16 mouse cellular contexts compared by ENCODE assay signal in genomic region chr4:129106073-129106472, GRCm38 (mm10). TPM values are rescaled to one million over a fixed set of nuclear protein-coding genes. Genes with fewer than 3 reads are reported as not detected.
DNase-seq lines count a peak whose midpoint lies in the region; ATAC-seq and TF ChIP-seq lines count a peak whose summit lies in the region.
"Had no signal": no experiment of that assay in that cellular context is flagged by ENCODE, and none has a peak within 500 bp of the region (broad histone marks: within the 10 kb centered on the region; RNA-seq: fewer than 3 reads in every experiment).

No protein-coding gene starts in this region.

- intact Hi-C loops in gastrocnemius, adult 2 months (cut with DNase I) = no loop called here

- TF ChIP-seq EP300 in ES-Bruce4 (IDR thresholded peaks at IDR 0.05; ENCODE audit: insufficient read depth, low read depth, low read length) = peak; percentile 7; the same call in 1 of the 2 replicates

- ATAC-seq in kidney, embryonic 14.5 days (ENCODE audit: low FRiP score, low TSS enrichment) = no peak
- ATAC-seq in embryonic facial prominence, embryonic 14.5 days (ENCODE audit: low read depth) = no peak
- ATAC-seq in limb, embryonic 15.5 days (ENCODE audit: insufficient number of reproducible peaks, low FRiP score, low TSS enrichment, low read depth) = no peak
- ATAC-seq: hindbrain, postnatal 0 days had no signal

- TF ChIP-seq CTCF in ES-Bruce4 (IDR thresholded peaks at IDR 0.05; ENCODE audit: low read depth, low read length) = no peak
- TF ChIP-seq CTCF in gastrocnemius, adult 2 months (IDR thresholded peaks at IDR 0.05) = no peak

- 25% methylated on average over 9 of the region's 9 CpGs for WGBS in kidney, embryonic 14.5 days
- 11% methylated on average over 9 of the region's 9 CpGs for WGBS in embryonic facial prominence, embryonic 14.5 days
- 25% methylated on average over 9 of the region's 9 CpGs for WGBS in limb, embryonic 15.5 days

- H3K36me3 ChIP-seq in kidney, embryonic 14.5 days (ENCODE audit: control insufficient read depth, insufficient read depth, low read length) = no peaks in the 10 kb centered on the region
- H3K36me3 ChIP-seq in ES-Bruce4 (ENCODE audit: control insufficient read depth, insufficient read depth, low read length, poor library complexity, severe bottlenecking) = no peaks in the 10 kb centered on the region
- no peaks in the 10 kb centered on the region for H3K36me3 ChIP-seq in embryonic facial prominence, embryonic 14.5 days (ENCODE audit: control insufficient read depth, insufficient read depth, low read length)
- H3K36me3 ChIP-seq in limb, embryonic 15.5 days = no peaks in the 10 kb centered on the region
- H3K36me3 ChIP-seq: liver, embryonic 12.5 days had no signal

- no peaks in the 10 kb centered on the region for H3K9me3 ChIP-seq in kidney, embryonic 14.5 days (ENCODE audit: control insufficient read depth, low read length)
- H3K9me3 ChIP-seq in ES-Bruce4 (replicated peaks; ENCODE audit: control insufficient read depth, insufficient read depth, low read length, poor library complexity, severe bottlenecking) = no peaks in the 10 kb centered on the region
- no peaks in the 10 kb centered on the region for H3K9me3 ChIP-seq in embryonic facial prominence, embryonic 14.5 days (ENCODE audit: control insufficient read depth, low read length)
- no peaks in the 10 kb centered on the region for H3K9me3 ChIP-seq in limb, embryonic 15.5 days
- H3K9me3 ChIP-seq: liver, embryonic 12.5 days had no signal

- peaks cover 26% of the 10 kb centered on the region for H3K27me3 ChIP-seq in kidney, embryonic 14.5 days (ENCODE audit: control insufficient read depth, insufficient read depth, low read length)
- H3K27me3 ChIP-seq in ES-Bruce4 (ENCODE audit: control insufficient read depth, insufficient read depth, low read length, poor library complexity, severe bottlenecking) = no peaks in the 10 kb centered on the region
- peaks cover 32% of the 10 kb centered on the region for H3K27me3 ChIP-seq in embryonic facial prominence, embryonic 14.5 days (replicated peaks; ENCODE audit: control insufficient read depth, insufficient read depth, low read length)
- peaks cover 37% of the 10 kb centered on the region for H3K27me3 ChIP-seq in limb, embryonic 15.5 days

- peak overlapping the region; percentile 32; the same call in 1 of the 2 replicates for H3K4me3 ChIP-seq in kidney, embryonic 14.5 days (ENCODE audit: low read length)
- H3K4me3 ChIP-seq in ES-Bruce4 (ENCODE audit: low read depth, low read length) = peak overlapping the region; percentile 55; the same call in 1 of the 2 replicates
- H3K4me3 ChIP-seq in embryonic facial prominence, embryonic 14.5 days (ENCODE audit: low read depth, low read length) = peak overlapping the region; percentile 27
- H3K4me3 ChIP-seq in limb, embryonic 15.5 days = peak overlapping the region; percentile 33
- H3K4me3 ChIP-seq in gastrocnemius, adult 2 months = no peak overlapping the region
- H3K4me3 ChIP-seq: left cerebral cortex, adult 2 months had no signal

- DNase-seq in kidney, adult 18-20 months = no peak
- no peak for DNase-seq in embryonic facial prominence, embryonic 14.5 days (ENCODE audit: low spot score)
- no peak for DNase-seq in testis, postnatal 14 days (ENCODE audit: low spot score)
- DNase-seq in gastrocnemius, adult 2 months = no peak
- DNase-seq: B cell, adult 2 months; heart, adult 11 months; midbrain, embryonic 14.5 days; right cerebral cortex, postnatal 4 days had no signal

- no peak for TF ChIP-seq POLR2A in ES-Bruce4 (IDR thresholded peaks at IDR 0.05; ENCODE audit: insufficient read depth, low read length)

- peak overlapping the region; percentile 57; the same call in 1 of the 2 replicates for H3K4me2 ChIP-seq in kidney, embryonic 14.5 days (replicated peaks; ENCODE audit: low read depth, low read length)
- H3K4me2 ChIP-seq in embryonic facial prominence, embryonic 14.5 days (ENCODE audit: low read depth, low read length) = peak overlapping the region; percentile 46
- H3K4me2 ChIP-seq in limb, embryonic 15.5 days = no peak overlapping the region

- H3K4me1 ChIP-seq in kidney, embryonic 14.5 days (ENCODE audit: control insufficient read depth, insufficient read depth, low read length) = peaks cover 19% of the 10 kb centered on the region
- H3K4me1 ChIP-seq in ES-Bruce4 (ENCODE audit: control insufficient read depth, insufficient read depth, low read length) = peaks cover 2% of the 10 kb centered on the region
- H3K4me1 ChIP-seq in embryonic facial prominence, embryonic 14.5 days (ENCODE audit: control insufficient read depth, insufficient read depth, low read length) = no peaks in the 10 kb centered on the region
- H3K4me1 ChIP-seq in limb, embryonic 15.5 days = peaks cover 13% of the 10 kb centered on the region

- H3K27ac ChIP-seq in kidney, embryonic 14.5 days (ENCODE audit: low read depth, low read length) = no peak overlapping the region
- H3K27ac ChIP-seq in ES-Bruce4 (ENCODE audit: insufficient read depth, low read length) = no peak overlapping the region
- no peak overlapping the region for H3K27ac ChIP-seq in embryonic facial prominence, embryonic 14.5 days (replicated peaks; ENCODE audit: low read depth, low read length)
- no peak overlapping the region for H3K27ac ChIP-seq in limb, embryonic 15.5 days
- H3K27ac ChIP-seq in gastrocnemius, adult 2 months = no peak overlapping the region
- H3K27ac ChIP-seq: hindbrain, postnatal 0 days; left cerebral cortex, adult 2 months; liver, embryonic 12.5 days; macrophage had no signal

- no peak overlapping the region for H3K9ac ChIP-seq in kidney, embryonic 14.5 days (ENCODE audit: low read depth, low read length)
- peak overlapping the region; percentile 29 for H3K9ac ChIP-seq in ES-Bruce4 (ENCODE audit: low read depth, poor library complexity, severe bottlenecking)
- H3K9ac ChIP-seq in embryonic facial prominence, embryonic 14.5 days (ENCODE audit: low read depth, low read length) = no peak overlapping the region
- H3K9ac ChIP-seq in limb, embryonic 15.5 days = no peak overlapping the region
- H3K9ac ChIP-seq: liver, embryonic 12.5 days had no signal

RNA-seq across cellular contexts. Expression of gene Tmem54, which starts 0.7 kb away (rescaled TPM):
- polyA plus RNA-seq in kidney, embryonic 14.5 days (2014; fragmentation: Nextera tagmentation; extraction: Ambion mirVana) = 8.5 and 10.0 TPM in 2 replicates
- polyA plus RNA-seq in ES-Bruce4 (2011; ENCODE audit: insufficient read depth, insufficient read length, low read depth, missing spikeins) = 6.9 and 8.9 TPM in 2 replicates
- polyA plus RNA-seq in embryonic facial prominence, embryonic 14.5 days (2014; fragmentation: Nextera tagmentation; extraction: Ambion mirVana) = 6.9 and 8.4 TPM in 2 replicates
- 27.5 and 32.3 TPM in 2 replicates for polyA plus RNA-seq in limb, embryonic 15.5 days (2015; fragmentation: Nextera tagmentation; extraction: Ambion mirVana)
- total RNA-seq in gastrocnemius, adult 2 months (2021) = not detected
- total RNA-seq: hindbrain, postnatal 0 days; left cerebral cortex, adult 2 months had no signal
- polyA plus RNA-seq: heart, postnatal 0 days; macrophage; midbrain, embryonic 14.5 days had no signal

RNA-seq across cellular contexts. Expression of gene Hpca, which starts 15.8 kb away (rescaled TPM):
- 0.83 TPM in 2 replicates for polyA plus RNA-seq in kidney, embryonic 14.5 days (2014; fragmentation: Nextera tagmentation; extraction: Ambion mirVana)
- 0.88 and 1.5 TPM in 2 replicates for polyA plus RNA-seq in ES-Bruce4 (2011; ENCODE audit: insufficient read depth, insufficient read length, low read depth, missing spikeins)
- polyA plus RNA-seq in embryonic facial prominence, embryonic 14.5 days (2014; fragmentation: Nextera tagmentation; extraction: Ambion mirVana) = 3.6 and 4.9 TPM in 2 replicates
- 1.4 and 1.5 TPM in 2 replicates for polyA plus RNA-seq in limb, embryonic 15.5 days (2015; fragmentation: Nextera tagmentation; extraction: Ambion mirVana)
- not detected for total RNA-seq in gastrocnemius, adult 2 months (2021)
- polyA plus RNA-seq: macrophage had no signal

RNA-seq across cellular contexts. Expression of gene Fndc5, which starts 30.7 kb away (rescaled TPM):
- 4.3 and 5.7 TPM in 2 replicates for polyA plus RNA-seq in kidney, embryonic 14.5 days (2014; fragmentation: Nextera tagmentation; extraction: Ambion mirVana)
- 2.7 and 3.3 TPM in 2 replicates for polyA plus RNA-seq in ES-Bruce4 (2011; ENCODE audit: insufficient read depth, insufficient read length, low read depth, missing spikeins)
- polyA plus RNA-seq in embryonic facial prominence, embryonic 14.5 days (2014; fragmentation: Nextera tagmentation; extraction: Ambion mirVana) = 28.4 and 29.1 TPM in 2 replicates
- 17.4 and 22.9 TPM in 2 replicates for polyA plus RNA-seq in limb, embryonic 15.5 days (2015; fragmentation: Nextera tagmentation; extraction: Ambion mirVana)
- total RNA-seq in gastrocnemius, adult 2 months (2021) = 100 to 1,000 TPM in 1 of 2 experiments, 10 to 100 TPM in 1; 52.1 to 132 TPM
- polyA plus RNA-seq: macrophage had no signal

RNA-seq across cellular contexts. Expression of gene Rnf19b, which starts 48.0 kb away (rescaled TPM):
- polyA plus RNA-seq in kidney, embryonic 14.5 days (2014; fragmentation: Nextera tagmentation; extraction: Ambion mirVana) = 6.0 and 7.6 TPM in 2 replicates
- 38.8 and 43.4 TPM in 2 replicates for polyA plus RNA-seq in ES-Bruce4 (2011; ENCODE audit: insufficient read depth, insufficient read length, low read depth, missing spikeins)
- 9.7 and 11.3 TPM in 2 replicates for polyA plus RNA-seq in embryonic facial prominence, embryonic 14.5 days (2014; fragmentation: Nextera tagmentation; extraction: Ambion mirVana)
- 9.6 and 11.5 TPM in 2 replicates for polyA plus RNA-seq in limb, embryonic 15.5 days (2015; fragmentation: Nextera tagmentation; extraction: Ambion mirVana)
- 10 to 100 TPM; 22.0 to 24.0 TPM for total RNA-seq in gastrocnemius, adult 2 months (2021)
